ENCODE assay signal across 9 mouse cellular contexts in genomic region chr2:105523297-105523802, GRCm38 (mm10).
DNase-seq lines count a peak whose midpoint lies in the region; ATAC-seq lines count a peak whose summit lies in the region.
"Had no signal": no experiment of that assay in that cellular context is flagged by ENCODE, and none has a peak within 500 bp of the region (broad histone marks: within the 10 kb centered on the region; RNA-seq: fewer than 3 reads in every experiment).

No protein-coding gene starts in this region.

- no peaks in the 10 kb centered on the region for H3K36me3 ChIP-seq in midbrain, embryonic 10.5 days
- H3K36me3 ChIP-seq in midbrain, embryonic 15.5 days (replicated peaks) = no peaks in the 10 kb centered on the region
- no peaks in the 10 kb centered on the region for H3K36me3 ChIP-seq in embryonic facial prominence, embryonic 11.5 days (replicated peaks; ENCODE audit: control insufficient read depth, insufficient read depth, low read depth, low read length)
- no peaks in the 10 kb centered on the region for H3K36me3 ChIP-seq in hindbrain, embryonic 13.5 days
- no peaks in the 10 kb centered on the region for H3K36me3 ChIP-seq in neural tube, embryonic 12.5 days

- H3K4me2 ChIP-seq in midbrain, embryonic 15.5 days = no peak overlapping the region
- H3K4me2 ChIP-seq in embryonic facial prominence, embryonic 11.5 days (ENCODE audit: low read depth, low read length) = no peak overlapping the region
- no peak overlapping the region for H3K4me2 ChIP-seq in hindbrain, embryonic 13.5 days
- H3K4me2 ChIP-seq in neural tube, embryonic 12.5 days (replicated peaks) = no peak overlapping the region

- H3K4me3 ChIP-seq in midbrain, embryonic 10.5 days = no peak overlapping the region
- no peak overlapping the region for H3K4me3 ChIP-seq in midbrain, embryonic 15.5 days
- H3K4me3 ChIP-seq in embryonic facial prominence, embryonic 11.5 days (ENCODE audit: low read depth, low read length) = no peak overlapping the region
- H3K4me3 ChIP-seq in hindbrain, embryonic 13.5 days = no peak overlapping the region
- no peak overlapping the region for H3K4me3 ChIP-seq in neural tube, embryonic 12.5 days
- H3K4me3 ChIP-seq: myocyte had no signal

- no peak for ATAC-seq in midbrain, embryonic 15.5 days (replicated peaks)
- no peak; the same call in 1 of the 2 replicates for ATAC-seq in embryonic facial prominence, embryonic 11.5 days (replicated peaks; ENCODE audit: insufficient number of reproducible peaks, low FRiP score, low TSS enrichment, low read depth)
- peak; percentile 17; the same call in 1 of the 2 replicates for ATAC-seq in hindbrain, embryonic 13.5 days (ENCODE audit: low FRiP score)
- ATAC-seq in neural tube, embryonic 12.5 days (ENCODE audit: low FRiP score, low read depth) = peak; percentile 63; the same call in 1 of the 2 replicates
- no peak for ATAC-seq in erythroblast, adult 5-6 weeks (replicated peaks; ENCODE audit: low FRiP score, poor library complexity, severe bottlenecking)

- H3K4me1 ChIP-seq in midbrain, embryonic 10.5 days = peaks cover 47% of the 10 kb centered on the region
- no peaks in the 10 kb centered on the region for H3K4me1 ChIP-seq in midbrain, embryonic 15.5 days
- no peaks in the 10 kb centered on the region for H3K4me1 ChIP-seq in embryonic facial prominence, embryonic 11.5 days (ENCODE audit: control insufficient read depth, insufficient read depth, low read length)
- no peaks in the 10 kb centered on the region for H3K4me1 ChIP-seq in hindbrain, embryonic 13.5 days (replicated peaks)
- H3K4me1 ChIP-seq in neural tube, embryonic 12.5 days = 0 out of 2 replicates have a peak, but pooled peaks cover 5% of the 10 kb centered on the region

- intact Hi-C loops in left cerebral cortex, postnatal 36 days (cut with DNase I) = loop anchor here (5.0 kb wide), 1 partner anchor 559 kb away; no protein-coding TSS in a partner anchor

- DNase-seq in midbrain, embryonic 10.5 days (ENCODE audit: low spot score) = peak; percentile 73
- DNase-seq in adrenal gland, postnatal 36 days = peak; percentile 49 to 59
- peak; percentile 73 for DNase-seq in embryonic facial prominence, embryonic 11.5 days (ENCODE audit: low spot score)
- DNase-seq in left cerebral cortex, postnatal 36 days (ENCODE audit: low spot score in 2 of 2) = peak; percentile 5 to 20

- H3K9me3 ChIP-seq in midbrain, embryonic 10.5 days (replicated peaks) = no peaks in the 10 kb centered on the region
- no peaks in the 10 kb centered on the region for H3K9me3 ChIP-seq in midbrain, embryonic 15.5 days
- H3K9me3 ChIP-seq in embryonic facial prominence, embryonic 11.5 days (replicated peaks; ENCODE audit: control insufficient read depth, low read length) = no peaks in the 10 kb centered on the region
- no peaks in the 10 kb centered on the region for H3K9me3 ChIP-seq in hindbrain, embryonic 13.5 days
- H3K9me3 ChIP-seq in neural tube, embryonic 12.5 days = no peaks in the 10 kb centered on the region

- WGBS in midbrain, embryonic 10.5 days = 3% methylated on average over 5 of the region's 5 CpGs
- WGBS in midbrain, embryonic 15.5 days = 5% methylated on average over 5 of the region's 5 CpGs
- 8% methylated on average over 5 of the region's 5 CpGs for WGBS in embryonic facial prominence, embryonic 11.5 days
- 4% methylated on average over 5 of the region's 5 CpGs for WGBS in hindbrain, embryonic 13.5 days
- 1% methylated on average over 5 of the region's 5 CpGs for WGBS in neural tube, embryonic 12.5 days

- peak overlapping the region; percentile 25; the same call in 1 of the 2 replicates for H3K27ac ChIP-seq in midbrain, embryonic 10.5 days (replicated peaks)
- no peak overlapping the region for H3K27ac ChIP-seq in midbrain, embryonic 15.5 days
- H3K27ac ChIP-seq in embryonic facial prominence, embryonic 11.5 days (replicated peaks; ENCODE audit: low read depth, low read length) = no peak overlapping the region
- no peak overlapping the region for H3K27ac ChIP-seq in hindbrain, embryonic 13.5 days
- no peak overlapping the region for H3K27ac ChIP-seq in neural tube, embryonic 12.5 days

- H3K27me3 ChIP-seq in midbrain, embryonic 10.5 days (ENCODE audit: low read depth, poor library complexity, severe bottlenecking) = peaks cover 98% of the 10 kb centered on the region
- H3K27me3 ChIP-seq in midbrain, embryonic 15.5 days (replicated peaks) = peaks cover 10% of the 10 kb centered on the region; the same call in 1 of the 2 replicates
- H3K27me3 ChIP-seq in embryonic facial prominence, embryonic 11.5 days (ENCODE audit: control insufficient read depth, insufficient read depth, low read length) = no peaks in the 10 kb centered on the region
- peaks cover 63% of the 10 kb centered on the region for H3K27me3 ChIP-seq in hindbrain, embryonic 13.5 days
- H3K27me3 ChIP-seq in neural tube, embryonic 12.5 days (replicated peaks) = peaks cover 7% of the 10 kb centered on the region; the same call in 1 of the 2 replicates

- no peak overlapping the region for H3K9ac ChIP-seq in midbrain, embryonic 15.5 days
- H3K9ac ChIP-seq in embryonic facial prominence, embryonic 11.5 days (replicated peaks; ENCODE audit: low read length) = no peak overlapping the region
- no peak overlapping the region for H3K9ac ChIP-seq in hindbrain, embryonic 13.5 days
- no peak overlapping the region for H3K9ac ChIP-seq in neural tube, embryonic 12.5 days

Comparison
In these comparisons a context has a peak if more than half of its experiments do, and no peak if none do; other contexts are left out.
1. DNase-seq: peak in every context shown above with its lines; median percentile 73 in midbrain, embryonic 10.5 days; 73 in embryonic facial prominence, embryonic 11.5 days; 54 in adrenal gland, postnatal 36 days; 12 in left cerebral cortex, postnatal 36 days.
2. ATAC-seq: peak in hindbrain, embryonic 13.5 days (single experiment) and neural tube, embryonic 12.5 days (single experiment); none in midbrain, embryonic 15.5 days (single experiment), embryonic facial prominence, embryonic 11.5 days (single experiment) and erythroblast, adult 5-6 weeks (single experiment).